Mouse (Mus musculus) kidney, postnatal 0 days (tissue): Measurements from ENCODE around the gene Snrpd2. TPM values are rescaled to one million over a fixed set of nuclear protein-coding genes. Genes with fewer than 3 reads are reported as not detected.
A peak's percentile ranks its signal among the peaks of the same experiment; 100 is the strongest.

ENCODE experiments used
- ATAC-seq: fragments of 200-750 bp; cut with Nextera tagmentation; replicated peaks from 2 replicates; pipeline ENCODE4 v1.8.0; 2017; ENCODE audit warnings: low read depth, moderate number of reproducible peaks, moderate TSS enrichment, moderate library complexity; ENCODE audit not compliant: low FRiP score
- DNase-seq: peaks from one replicate; pipeline ENCODE4 v3.0.0-alpha.2; 2016; ENCODE audit warnings: low spot score
- H3K27ac ChIP-seq: fragments of 300-500 bp; sonication (generic); 2 replicates; pipeline ENCODE4 v1.5.1; 2014; ENCODE audit warnings: mild to moderate bottlenecking
- H3K27me3 ChIP-seq: fragments of 300-500 bp; sonication (generic); 2 replicates; pipeline ENCODE4 v1.6.1; 2014; ENCODE audit warnings: low read length, mixed read lengths; ENCODE audit not compliant: insufficient read depth
- H3K36me3 ChIP-seq: fragments of 300-500 bp; sonication (generic); 2 replicates; pipeline ENCODE4 v1.6.1; 2014; ENCODE audit warnings: low read length, mixed read lengths; ENCODE audit not compliant: insufficient read depth
- H3K4me1 ChIP-seq: fragments of 300-500 bp; sonication (generic); replicated peaks from 2 replicates; pipeline ENCODE4 v1.6.1; 2014; ENCODE audit warnings: antibody characterized with exemption, low read length, mixed read lengths; ENCODE audit not compliant: insufficient read depth
- H3K4me2 ChIP-seq: fragments of 300-500 bp; sonication (generic); 2 replicates; pipeline ENCODE4 v1.6.1; 2014; ENCODE audit warnings: mild to moderate bottlenecking, low read length, moderate library complexity, mixed read lengths
- H3K4me3 ChIP-seq: fragments of 300-500 bp; sonication (generic); replicated peaks from 2 replicates; pipeline ENCODE4 v1.5.1; 2014; ENCODE audit warnings: low read depth, low read length
- H3K9ac ChIP-seq: fragments of 300-500 bp; sonication (generic); 2 replicates; pipeline ENCODE4 v1.6.1; 2014; ENCODE audit warnings: low read depth, low read length
- H3K9me3 ChIP-seq: fragments of 300-500 bp; sonication (generic); replicated peaks from 2 replicates; pipeline ENCODE4 v1.6.1; 2016; ENCODE audit warnings: low read length, inconsistent platforms, mixed read lengths
- CTCF ChIP-seq: IDR thresholded peaks from 2 replicates; pipeline ENCODE4 v1.5.1; 2016; ENCODE audit warnings: antibody characterized with exemption, low read depth, mild to moderate bottlenecking, moderate library complexity
- WGBS: fragments of 180-500 bp; shearing (Covaris S2); extraction: QIAGEN DNeasy Blood & Tissue Kit; methylation state at CpG from one replicate; pipeline ENCODE4 v1.1.7; 2014; 5-methylcytosine and 5-hydroxymethylcytosine counted together
- polyA plus RNA-seq: library from polyadenylated mRNA; unstranded; fragments of >200 nt; fragmentation: Nextera tagmentation; extraction: Ambion mirVana; gene quantifications from 2 replicates; pipeline ENCODE4 v1.2.1, GENCODE M21; 2015

Snrpd2 gene
- polyA plus RNA-seq, 1 experiment from 2014 or later = 127 TPM

DNA sequence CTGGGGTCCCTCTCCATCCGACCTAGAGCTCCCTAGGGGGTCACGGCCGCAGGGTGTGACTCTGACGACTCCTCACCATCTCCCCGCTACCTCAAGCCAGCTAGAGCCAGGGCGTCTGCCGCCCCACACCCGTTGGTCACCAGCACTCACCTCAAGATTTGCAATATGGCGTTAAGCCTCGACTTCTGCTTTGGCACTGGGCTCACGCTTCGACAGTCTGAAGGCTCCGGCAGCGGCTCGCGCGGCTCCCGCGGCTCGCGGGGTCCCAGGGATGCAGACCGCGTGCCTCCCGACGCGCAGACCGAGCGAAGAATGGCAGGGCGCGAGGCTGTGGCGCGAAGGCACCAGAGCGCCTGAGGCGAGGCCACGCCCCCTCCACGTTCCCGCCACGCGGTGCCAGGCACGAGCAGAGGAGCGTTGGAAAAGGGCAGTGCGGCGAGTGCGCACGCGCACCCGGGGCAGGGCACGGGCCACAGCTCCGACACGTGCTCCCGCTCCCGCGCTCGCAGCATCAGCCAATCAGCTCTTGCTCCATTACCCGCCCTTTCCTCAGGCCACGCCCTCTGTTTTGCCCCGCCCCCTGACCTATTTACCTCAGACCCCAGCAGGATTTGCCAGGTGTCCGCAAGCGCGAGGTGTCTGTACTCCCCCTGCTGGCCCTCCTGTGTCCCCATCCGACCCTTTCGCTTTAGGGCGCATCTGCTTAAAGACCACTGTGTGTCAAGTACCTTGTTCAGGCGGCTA, 31.3 kb upstream of the Snrpd2 start, which contains the start of gene Gm4969:
TSS of gene Gm4969 (minus strand) at position 341 of the 744 bp plus-strand sequence.
- peak within 1 kb of the TSS; percentile 44 for H3K4me2 ChIP-seq
- H3K9ac ChIP-seq = peak within 1 kb of the TSS; percentile 15; the same call in 1 of the 2 replicates
- DNase-seq (peak; percentile 59), ATAC-seq (peak; percentile 68)
- no peaks in the 10 kb centered on the region for H3K36me3 ChIP-seq
- no peaks in the 10 kb centered on the region for H3K9me3 ChIP-seq
- TF ChIP-seq CTCF = peak; percentile 56
- peaks cover 10% of the 10 kb centered on the region; the same call in 1 of the 2 replicates for H3K4me1 ChIP-seq
- no peak within 1 kb of the TSS for H3K27ac ChIP-seq
- H3K4me3 ChIP-seq = no peak within 1 kb of the TSS
- no peaks in the 10 kb centered on the region for H3K27me3 ChIP-seq
- WGBS = 21% methylated on average over 64 of the region's 64 CpGs

DNA sequence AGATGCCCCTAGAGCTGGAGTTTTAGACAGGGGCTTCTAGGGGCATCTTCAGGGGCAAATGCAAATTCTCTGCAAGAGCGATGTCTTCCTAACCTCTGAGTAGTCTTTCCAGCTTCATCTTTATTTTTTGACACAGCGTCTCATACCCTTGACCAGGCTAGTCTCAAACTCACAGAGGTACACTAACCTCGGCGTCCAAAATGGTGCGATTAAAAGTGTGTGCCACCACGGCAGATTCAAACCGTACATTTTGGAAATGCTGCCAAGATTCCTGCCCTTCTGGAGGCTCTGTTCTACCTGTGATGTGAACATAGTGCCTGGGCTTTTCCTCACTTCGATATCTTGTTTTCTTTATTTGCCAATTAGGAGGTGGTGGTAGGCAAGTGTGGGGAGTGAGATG, 30.4 kb upstream of the Snrpd2 start:
- 96% methylated on average over 8 of the region's 8 CpGs for WGBS
- no peak for ATAC-seq
- H3K4me1 ChIP-seq = peaks cover 10% of the 10 kb centered on the region; the same call in 1 of the 2 replicates
- no peak overlapping the region for H3K27ac ChIP-seq
- no peak overlapping the region for H3K4me2 ChIP-seq
- no peaks in the 10 kb centered on the region for H3K36me3 ChIP-seq
- TF ChIP-seq CTCF = no peak
- DNase-seq = no peak
- H3K9me3 ChIP-seq = no peaks in the 10 kb centered on the region
- no peak overlapping the region for H3K9ac ChIP-seq
- no peaks in the 10 kb centered on the region for H3K27me3 ChIP-seq
- no peak overlapping the region for H3K4me3 ChIP-seq

DNA sequence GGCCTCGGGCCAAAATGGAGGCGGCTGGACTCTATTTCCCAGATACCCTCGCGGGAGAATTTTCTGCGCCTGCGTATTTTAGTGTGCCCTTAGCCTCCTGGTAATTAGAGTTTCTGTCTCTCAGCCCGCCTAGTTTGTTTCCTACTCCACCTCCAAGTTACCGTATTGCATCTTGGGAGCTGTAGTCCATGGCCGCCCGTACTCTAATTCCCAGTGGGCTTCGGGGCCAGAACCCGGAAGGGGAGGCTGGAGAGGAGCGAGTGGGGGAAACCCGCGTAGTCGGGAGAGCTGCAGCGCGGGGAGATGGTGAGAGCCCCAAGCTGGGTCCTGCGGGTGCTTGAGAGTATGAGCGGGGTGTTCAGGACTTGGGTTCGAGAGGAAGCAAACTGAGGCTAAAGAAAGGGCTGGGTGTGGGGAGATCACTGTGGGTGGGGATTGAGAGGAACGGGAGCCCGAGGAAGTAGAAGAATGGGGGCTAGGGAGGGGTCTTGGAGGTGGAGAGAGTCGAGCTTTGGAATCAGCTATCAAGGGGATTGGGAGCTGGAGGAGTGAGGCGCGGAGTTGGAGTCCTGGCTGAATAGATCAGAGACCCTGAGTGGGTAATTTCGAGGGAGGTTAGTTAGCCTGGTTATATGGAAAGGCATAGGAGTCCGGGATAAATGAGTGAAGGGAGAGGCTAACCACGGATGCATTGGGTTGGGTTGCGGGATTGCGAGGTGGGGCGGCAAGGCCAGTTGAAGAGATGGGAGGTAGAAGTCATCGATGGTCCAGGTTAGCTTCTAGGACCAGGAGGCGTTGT, 29.7 kb upstream of the Snrpd2 start, which contains the start of gene Fbxo46:
TSS of gene Fbxo46 (plus strand) at position 229 of the 799 bp plus-strand sequence.
- no peaks in the 10 kb centered on the region for H3K9me3 ChIP-seq
- no peaks in the 10 kb centered on the region for H3K27me3 ChIP-seq
- peak; percentile 93 for ATAC-seq
- H3K4me2 ChIP-seq = peak within 1 kb of the TSS; percentile 84
- DNase-seq = peak; percentile 100
- peak within 1 kb of the TSS; percentile 74 for H3K4me3 ChIP-seq
- H3K9ac ChIP-seq = peak within 1 kb of the TSS; percentile 77
- 2% methylated on average over 34 of the region's 34 CpGs for WGBS
- TF ChIP-seq CTCF = no peak
- peak within 1 kb of the TSS; percentile 51; the same call in 1 of the 2 replicates for H3K27ac ChIP-seq
- no peaks in the 10 kb centered on the region for H3K36me3 ChIP-seq
- peaks cover 10% of the 10 kb centered on the region; the same call in 1 of the 2 replicates for H3K4me1 ChIP-seq

DNA sequence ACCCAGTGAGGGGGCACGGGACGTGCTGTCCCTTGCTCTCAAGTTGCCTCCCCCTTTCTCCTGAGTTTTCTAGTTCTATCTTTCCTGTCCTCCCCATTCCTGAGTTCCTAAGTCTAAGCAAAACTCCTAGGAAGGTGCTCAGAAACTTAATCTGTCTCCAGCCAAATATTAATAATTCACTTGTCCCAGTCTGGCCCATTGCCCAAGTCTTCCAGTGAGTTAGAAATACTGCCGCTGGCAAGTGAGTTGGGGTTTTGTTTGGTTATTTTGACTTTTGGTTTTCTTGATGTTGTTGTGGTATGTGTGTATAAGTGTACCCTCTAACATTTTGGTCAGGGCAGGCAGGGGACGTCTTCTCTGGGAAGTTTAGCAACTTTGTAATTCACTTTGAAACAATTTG, 27.8 kb upstream of the Snrpd2 start:
- Histone ChIP-seq H3K27me3 (no peaks in the 10 kb centered on the region), H3K4me3 (no peak overlapping the region), H3K9me3 (no peaks in the 10 kb centered on the region), H3K27ac (no peak overlapping the region), H3K9ac (no peak overlapping the region), H3K4me1 (peaks cover 10% of the 10 kb centered on the region; the same call in 1 of the 2 replicates), H3K4me2 (no peak overlapping the region), H3K36me3 (no peaks in the 10 kb centered on the region)
- ATAC-seq = no peak
- no peak for DNase-seq
- 86% methylated on average over 4 of the region's 4 CpGs for WGBS
- no peak for TF ChIP-seq CTCF

DNA sequence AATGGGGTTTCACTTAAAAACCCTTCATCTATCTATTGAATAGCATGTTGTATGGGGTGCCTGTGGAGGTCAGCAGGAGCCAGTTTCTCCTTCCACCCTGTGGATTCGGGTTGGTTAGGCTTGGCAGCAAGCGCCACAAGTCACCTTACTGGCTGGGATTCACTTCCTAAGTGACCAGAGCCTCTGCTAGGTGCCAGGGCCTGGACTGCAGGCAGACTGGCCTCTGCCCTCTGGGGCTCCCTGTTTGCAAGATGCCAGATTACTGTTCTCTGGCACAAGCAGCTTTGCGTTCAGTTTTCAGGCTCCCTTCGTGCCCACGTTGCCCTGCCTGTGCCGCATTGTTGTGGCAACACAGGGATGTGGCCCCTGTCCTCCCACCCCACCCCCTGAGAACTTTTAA, 24.8 kb upstream of the Snrpd2 start:
- no peak for TF ChIP-seq CTCF
- H3K4me1 ChIP-seq = peaks cover 10% of the 10 kb centered on the region; the same call in 1 of the 2 replicates
- no peak overlapping the region for H3K9ac ChIP-seq
- no peaks in the 10 kb centered on the region for H3K36me3 ChIP-seq
- H3K4me3 ChIP-seq = no peak overlapping the region
- no peaks in the 10 kb centered on the region for H3K27me3 ChIP-seq
- DNase-seq (no peak), ATAC-seq (no peak)
- H3K27ac ChIP-seq = no peak overlapping the region
- no peak overlapping the region for H3K4me2 ChIP-seq
- no peaks in the 10 kb centered on the region for H3K9me3 ChIP-seq
- whole genome bisulfite sequencing = 69% methylated on average over 6 of the region's 6 CpGs

DNA sequence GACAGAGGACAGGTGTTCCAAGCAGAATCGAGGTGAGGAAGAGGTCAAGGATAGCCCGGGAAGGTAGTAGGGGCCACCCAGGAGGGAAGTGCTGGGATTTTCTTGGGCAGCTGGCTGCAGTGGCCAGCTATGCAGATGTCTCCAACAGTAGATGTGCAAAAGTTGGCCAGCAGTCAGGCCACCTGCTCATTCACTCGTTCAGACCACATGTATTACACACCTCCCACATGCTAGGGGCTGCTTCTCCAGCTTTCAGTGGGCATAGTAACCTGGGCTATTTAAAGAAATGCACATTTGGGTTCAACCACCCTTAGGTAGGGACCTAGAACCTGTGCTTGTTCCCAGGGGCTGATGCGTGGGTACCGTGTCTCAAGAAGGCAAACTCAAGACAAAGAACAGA, 21.8 kb upstream of the Snrpd2 start:
- Histone ChIP-seq H3K4me1 (no peaks in the 10 kb centered on the region), H3K36me3 (no peaks in the 10 kb centered on the region), H3K9me3 (no peaks in the 10 kb centered on the region), H3K4me3 (no peak overlapping the region), H3K4me2 (no peak overlapping the region), H3K27me3 (no peaks in the 10 kb centered on the region), H3K27ac (no peak overlapping the region), H3K9ac (no peak overlapping the region)
- DNase-seq (no peak), ATAC-seq (no peak)
- 81% methylated on average over 5 of the region's 5 CpGs for WGBS
- TF ChIP-seq CTCF = no peak
